Mouse (Mus musculus) small intestine, adult 2 months (tissue): Measurements from ENCODE around the gene Cabp7. TPM values are rescaled to one million over a fixed set of nuclear protein-coding genes. Genes with fewer than 3 reads are reported as not detected.

Experiments used
- H3K27ac ChIP-seq: fragments of 200-500 bp; 2 replicates; pipeline ENCODE4 v1.5.1; 2012; ENCODE audit warnings: low read depth, low read length, control low read depth, inconsistent platforms; ENCODE audit not compliant: insufficient read depth
- H3K27me3 ChIP-seq: fragments of 200-500 bp; 2 replicates; pipeline ENCODE4 v1.6.1; 2012; ENCODE audit warnings: mild to moderate bottlenecking, moderate library complexity, low read length, inconsistent platforms; ENCODE audit not compliant: control insufficient read depth, insufficient read depth
- H3K36me3 ChIP-seq: fragments of 200-500 bp; 2 replicates; pipeline ENCODE4 v1.6.1; 2012; ENCODE audit warnings: mild to moderate bottlenecking, low read length, control low read depth, inconsistent platforms; ENCODE audit not compliant: control insufficient read depth, insufficient read depth
- H3K4me1 ChIP-seq: fragments of 200-500 bp; 2 replicates; pipeline ENCODE4 v1.6.1; 2012; ENCODE audit warnings: low read length, inconsistent platforms, mixed read lengths; ENCODE audit not compliant: control insufficient read depth, insufficient read depth, insufficient read length
- H3K4me3 ChIP-seq: fragments of 200-500 bp; 2 replicates; pipeline ENCODE4 v1.5.1; 2012; ENCODE audit warnings: low read depth, mild to moderate bottlenecking, control low read depth, inconsistent platforms, low read length, moderate library complexity
- CTCF ChIP-seq: fragments of 200-500 bp; IDR thresholded peaks from 2 replicates; pipeline ENCODE4 v1.5.1; 2012; ENCODE audit warnings: low read depth, mild to moderate bottlenecking, control low read depth, inconsistent platforms, low read length, moderate library complexity, mixed read lengths; ENCODE audit not compliant: insufficient replicate concordance, insufficient read length; ENCODE audit errors: extremely low read depth
- POLR2A ChIP-seq: fragments of 200-500 bp; IDR thresholded peaks from 2 replicates; pipeline ENCODE4 v1.6.1; 2012; ENCODE audit warnings: low read depth, mild to moderate bottlenecking, control low read depth, inconsistent platforms, low read length, moderate library complexity
- WGBS: fragments of 180-500 bp; shearing (Covaris S2); methylation state at CpG from one replicate; pipeline ENCODE4 v1.1.7; 2018; 5-methylcytosine and 5-hydroxymethylcytosine counted together
- polyA plus RNA-seq: library from polyadenylated mRNA; depleted of rRNA; stranded (reverse); fragments of >200 nt; gene quantifications from 2 replicates; pipeline ENCODE4 v1.2.3, GENCODE M21; 2012

Cabp7 gene
- polyA plus RNA-seq, 1 experiment: not detected

DNA sequence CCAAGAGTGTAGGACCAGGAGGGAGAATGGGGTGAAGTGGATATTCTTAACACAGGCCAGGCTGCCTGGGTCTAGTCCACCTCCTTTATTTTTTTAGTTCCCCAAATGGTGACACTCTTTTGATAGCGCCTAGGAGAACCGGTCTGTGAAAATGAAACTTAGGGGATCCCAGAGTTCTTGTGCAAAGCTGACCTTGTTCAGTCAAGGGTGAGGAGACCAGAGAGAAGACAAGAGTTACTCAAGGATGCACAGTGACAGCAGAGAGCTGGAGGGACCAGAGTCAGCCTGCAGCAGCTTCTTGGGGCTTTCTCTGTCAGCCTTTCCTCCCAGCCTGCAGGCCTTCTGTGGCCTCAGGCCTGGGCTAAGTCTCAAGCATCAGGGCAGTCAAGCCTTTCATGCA lies 15.9 kb upstream of the Cabp7 start:
- no peaks in the 10 kb centered on the region for H3K27me3 ChIP-seq
- H3K27ac ChIP-seq: no peak overlapping the region
- H3K36me3 ChIP-seq: no peaks in the 10 kb centered on the region
- WGBS: 24% methylated on average over 2 of the region's 2 CpGs
- no peak overlapping the region for H3K4me3 ChIP-seq
- no peaks in the 10 kb centered on the region; the same call in 1 of the 2 replicates for H3K4me1 ChIP-seq
- no peak for TF ChIP-seq CTCF
- TF ChIP-seq POLR2A: no peak

GRCm38 (mm10) chr11:4761991-4762390 lies 15.4 kb upstream of the Cabp7 start:
- no peaks in the 10 kb centered on the region; the same call in 1 of the 2 replicates for H3K4me1 ChIP-seq
- no peak for TF ChIP-seq POLR2A
- TF ChIP-seq CTCF: no peak
- no peaks in the 10 kb centered on the region for H3K36me3 ChIP-seq
- no peaks in the 10 kb centered on the region for H3K27me3 ChIP-seq
- 28% methylated on average over 6 of the region's 6 CpGs for WGBS
- H3K27ac ChIP-seq: no peak overlapping the region
- no peak overlapping the region for H3K4me3 ChIP-seq

- Histone ChIP-seq H3K36me3 (no peaks in the 10 kb centered on the region), H3K27me3 (no peaks in the 10 kb centered on the region), H3K4me1 (no peaks in the 10 kb centered on the region; the same call in 1 of the 2 replicates), H3K4me3 (no peak overlapping the region), H3K27ac (no peak overlapping the region)
- WGBS: 41% methylated on average over 4 of the region's 4 CpGs
- no peak for TF ChIP-seq CTCF
- TF ChIP-seq POLR2A: no peak
Observed at GRCm38 (mm10) chr11:4760438-4760837, 13.9 kb upstream of the Cabp7 start.

DNA sequence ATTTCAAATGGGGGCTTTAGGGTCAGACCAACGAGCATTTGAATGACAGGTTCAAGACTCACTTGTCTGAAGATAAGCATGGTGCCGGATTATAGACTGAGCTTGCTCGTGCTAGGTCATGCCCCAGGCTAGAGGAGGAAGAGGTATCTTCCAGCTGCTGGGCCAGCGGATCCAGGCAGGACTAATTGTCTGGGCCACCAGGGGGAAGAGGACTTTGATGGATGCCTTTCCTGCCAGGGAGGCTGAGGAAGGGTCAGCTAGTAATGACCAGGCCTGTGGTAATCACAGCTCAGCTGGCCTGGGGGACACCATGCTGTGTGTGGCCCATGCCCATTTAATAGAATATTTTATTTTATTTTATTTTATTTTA lies 11.2 kb upstream of the Cabp7 start:
- 44% methylated on average over 4 of the region's 4 CpGs for WGBS
- no peaks in the 10 kb centered on the region for H3K27me3 ChIP-seq
- H3K27ac ChIP-seq: no peak overlapping the region
- TF ChIP-seq POLR2A: no peak
- no peak for TF ChIP-seq CTCF
- no peaks in the 10 kb centered on the region; the same call in 1 of the 2 replicates for H3K4me1 ChIP-seq
- no peaks in the 10 kb centered on the region for H3K36me3 ChIP-seq
- no peak overlapping the region for H3K4me3 ChIP-seq

DNA sequence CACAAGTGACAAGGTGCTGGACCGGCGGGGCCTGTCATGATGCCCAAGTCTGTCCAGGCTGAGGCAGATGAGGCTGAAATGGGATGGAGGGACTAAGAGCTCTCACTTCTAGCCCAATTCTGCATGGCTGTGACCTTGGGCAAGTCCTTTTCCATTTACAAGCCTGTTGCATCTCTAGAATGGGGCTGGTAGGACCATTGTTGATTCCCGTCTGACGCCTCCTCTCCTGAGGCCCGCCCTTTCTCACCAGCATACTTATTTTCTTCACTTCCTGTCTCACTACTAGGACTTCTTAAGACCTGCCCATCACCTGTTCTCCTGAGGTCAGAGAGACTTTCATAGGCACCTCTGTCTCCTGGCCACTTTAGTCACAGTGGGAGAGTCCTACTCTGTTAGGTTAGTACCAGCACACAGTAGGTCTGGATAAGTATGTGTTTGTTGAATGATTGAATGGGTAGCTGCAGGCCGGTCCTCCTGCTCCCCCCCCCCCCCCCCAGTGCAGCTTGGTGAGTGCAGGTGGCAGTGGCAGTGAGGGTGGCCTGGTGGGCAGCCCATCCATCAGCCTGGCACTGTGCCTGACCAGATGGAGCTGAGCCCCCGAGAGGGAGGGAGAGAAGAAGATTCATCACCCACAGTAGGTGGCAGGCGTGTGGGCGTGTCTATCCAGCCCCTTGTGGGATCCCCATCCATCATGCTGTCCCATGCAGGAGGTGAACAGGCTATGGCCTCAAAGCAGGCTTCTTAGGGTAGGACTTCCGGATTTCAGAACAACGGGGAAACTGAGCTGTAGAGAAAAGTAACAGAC lies 10.6 kb upstream of the Cabp7 start:
- H3K27me3 ChIP-seq: no peaks in the 10 kb centered on the region
- no peak overlapping the region for H3K27ac ChIP-seq
- no peaks in the 10 kb centered on the region; the same call in 1 of the 2 replicates for H3K4me1 ChIP-seq
- TF ChIP-seq CTCF (no peak), POLR2A (no peak)
- no peak overlapping the region for H3K4me3 ChIP-seq
- H3K36me3 ChIP-seq: no peaks in the 10 kb centered on the region
- WGBS: 54% methylated on average over 11 of the region's 11 CpGs

DNA sequence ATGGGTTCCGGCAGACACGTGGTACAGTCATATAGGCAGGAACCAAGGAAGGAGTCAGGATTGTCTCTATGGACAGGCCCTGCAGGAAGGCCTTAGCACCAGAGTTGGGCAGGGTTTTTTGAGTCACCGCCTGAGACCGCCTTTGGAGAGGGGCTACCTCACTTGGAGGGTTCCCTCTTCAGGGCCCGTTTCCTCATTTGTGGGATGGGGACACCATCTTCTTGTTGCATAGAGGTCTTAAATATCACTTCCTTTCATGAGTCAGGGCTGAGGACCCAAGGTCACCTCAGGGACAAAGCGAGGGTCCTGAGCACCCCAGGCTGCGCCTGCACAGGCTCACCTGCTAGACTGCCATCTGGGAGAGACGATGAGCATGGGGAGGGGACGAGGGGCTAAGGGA lies 9.9 kb upstream of the Cabp7 start:
- H3K27ac ChIP-seq: no peak overlapping the region
- TF ChIP-seq CTCF: no peak
- no peak for TF ChIP-seq POLR2A
- H3K4me3 ChIP-seq: no peak overlapping the region
- H3K27me3 ChIP-seq: no peaks in the 10 kb centered on the region
- H3K36me3 ChIP-seq: no peaks in the 10 kb centered on the region
- WGBS: 81% methylated on average over 9 of the region's 9 CpGs
- H3K4me1 ChIP-seq: no peaks in the 10 kb centered on the region; the same call in 1 of the 2 replicates

GRCm38 (mm10) chr11:4754867-4755266 lies 8.3 kb upstream of the Cabp7 start:
- no peaks in the 10 kb centered on the region for H3K36me3 ChIP-seq
- H3K27me3 ChIP-seq: peaks cover 5% of the 10 kb centered on the region; the same call in 1 of the 2 replicates
- H3K4me1 ChIP-seq: no peaks in the 10 kb centered on the region
- TF ChIP-seq CTCF (no peak), POLR2A (no peak)
- 81% methylated on average over 11 of the region's 11 CpGs for WGBS
- no peak overlapping the region for H3K27ac ChIP-seq
- no peak overlapping the region for H3K4me3 ChIP-seq
